Mouse (Mus musculus): ENCODE data around the gene Rhpn2. TPM values are rescaled to one million over a fixed set of nuclear protein-coding genes. Genes with fewer than 3 reads are reported as not detected.

Rhpn2 gene
- polyA plus RNA-seq, 1 experiment, result 2.2 TPM

DNA sequence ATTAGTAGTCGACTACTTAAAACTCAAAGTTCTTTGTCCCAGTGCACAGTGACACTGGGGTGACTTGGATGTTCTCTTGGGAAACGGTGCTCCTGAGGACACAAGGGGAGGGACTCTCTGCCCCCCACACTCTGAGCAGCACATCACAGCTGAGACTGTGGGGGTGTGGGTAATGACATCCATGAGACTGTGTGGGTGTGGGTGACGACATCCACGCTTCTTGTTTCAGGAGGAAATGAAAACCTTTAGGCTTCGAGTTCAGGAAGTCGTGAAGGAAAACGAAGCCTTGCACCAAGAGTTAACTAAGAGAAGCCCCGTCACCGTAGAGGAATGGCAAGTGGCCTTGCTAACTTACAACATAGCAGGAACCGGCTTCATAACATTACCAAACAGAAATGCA, 89.1 kb downstream of the Rhpn2 start:
- Histone ChIP-seq H3K4me3 (ENCODE audit: insufficient read depth, poor library complexity, severe bottlenecking) (no peak overlapping the region), H3K79me2 (ENCODE audit: control insufficient read depth, insufficient read depth) (no peaks in the 10 kb centered on the region), H3K79me3 (ENCODE audit: low read depth) (no peaks in the 10 kb centered on the region), H3K27me3 (ENCODE audit: control insufficient read depth, insufficient read depth, insufficient read length) (no peaks in the 10 kb centered on the region), H3ac (ENCODE audit: control insufficient read depth, insufficient read length, low read depth) (no peak overlapping the region), H3K36me3 (ENCODE audit: control insufficient read depth, insufficient read depth) (peaks cover 45% of the 10 kb centered on the region)
- TF ChIP-seq MYOG (IDR thresholded peaks at IDR 0.05; ENCODE audit: control insufficient read depth, extremely low read depth, insufficient read length), result no peak
- no peak for TF ChIP-seq CTCF (IDR thresholded peaks at IDR 0.05; ENCODE audit: control insufficient read depth, insufficient read depth, insufficient read length)
- TF ChIP-seq CEBPB (IDR thresholded peaks at IDR 0.05; ENCODE audit: low read depth), result no peak
- TF ChIP-seq MYOD1 (IDR thresholded peaks at IDR 0.05; ENCODE audit: control insufficient read depth, insufficient read length, low read depth), result no peak
- TF ChIP-seq USF1 (IDR thresholded peaks at IDR 0.05; ENCODE audit: low read depth), result no peak
- TF ChIP-seq MAX (IDR thresholded peaks at IDR 0.05), result no peak
- no peak for TF ChIP-seq FOSL1 (IDR thresholded peaks at IDR 0.05; ENCODE audit: insufficient read depth, low read length, poor library complexity, severe bottlenecking)

- H3K79me2 ChIP-seq (ENCODE audit: control insufficient read depth, insufficient read depth), result no peaks in the 10 kb centered on the region
- peaks cover 38% of the 10 kb centered on the region for H3K36me3 ChIP-seq (ENCODE audit: control insufficient read depth, insufficient read depth)
- TF ChIP-seq MYOD1 (IDR thresholded peaks at IDR 0.05; ENCODE audit: control insufficient read depth, insufficient read length, low read depth), result no peak
- TF ChIP-seq MYOG (IDR thresholded peaks at IDR 0.05; ENCODE audit: control insufficient read depth, extremely low read depth, insufficient read length), result no peak
- TF ChIP-seq FOSL1 (IDR thresholded peaks at IDR 0.05; ENCODE audit: insufficient read depth, low read length, poor library complexity, severe bottlenecking), result no peak
- TF ChIP-seq CEBPB (IDR thresholded peaks at IDR 0.05; ENCODE audit: low read depth), result no peak
- TF ChIP-seq CTCF (IDR thresholded peaks at IDR 0.05; ENCODE audit: control insufficient read depth, insufficient read depth, insufficient read length), result no peak
- TF ChIP-seq MAX (IDR thresholded peaks at IDR 0.05), result no peak
- no peak for TF ChIP-seq USF1 (IDR thresholded peaks at IDR 0.05; ENCODE audit: low read depth)
- H3K79me3 ChIP-seq (ENCODE audit: low read depth), result no peaks in the 10 kb centered on the region
- H3K4me3 ChIP-seq (ENCODE audit: insufficient read depth, poor library complexity, severe bottlenecking), result no peak overlapping the region
- no peaks in the 10 kb centered on the region for H3K27me3 ChIP-seq (ENCODE audit: control insufficient read depth, insufficient read depth, insufficient read length)
- no peak overlapping the region for H3ac ChIP-seq (ENCODE audit: control insufficient read depth, insufficient read length, low read depth)
Observed at GRCm38 (mm10) chr7:35428146-35428545, 94.2 kb downstream of the Rhpn2 start.

DNA sequence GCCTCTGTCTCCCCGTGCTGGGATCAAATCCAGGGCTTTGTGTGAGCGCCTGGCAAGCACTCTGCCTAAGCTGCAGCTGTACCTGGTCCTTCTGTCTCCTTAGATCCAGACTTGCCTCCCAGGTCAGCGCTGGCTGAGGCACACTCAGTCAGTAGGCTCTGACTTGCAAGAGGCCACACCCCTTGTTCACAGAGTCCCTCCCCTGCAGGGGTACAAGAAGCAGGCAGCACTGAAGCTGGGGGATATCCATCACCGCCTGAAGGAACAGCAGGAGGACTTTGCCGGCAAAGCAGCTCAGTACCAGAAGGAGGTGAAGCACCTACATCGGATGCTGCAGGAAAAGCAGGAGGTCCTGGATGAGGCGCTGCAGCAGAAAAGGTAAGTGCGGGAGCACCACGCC, 101.3 kb downstream of the Rhpn2 start:
- no peak overlapping the region for H3ac ChIP-seq (ENCODE audit: control insufficient read depth, insufficient read length, low read depth)
- H3K79me3 ChIP-seq (ENCODE audit: low read depth), result no peaks in the 10 kb centered on the region
- H3K36me3 ChIP-seq (ENCODE audit: control insufficient read depth, insufficient read depth), result peaks cover 23% of the 10 kb centered on the region
- no peak for TF ChIP-seq MYOD1 (IDR thresholded peaks at IDR 0.05; ENCODE audit: control insufficient read depth, insufficient read length, low read depth)
- TF ChIP-seq MAX (IDR thresholded peaks at IDR 0.05), result no peak
- TF ChIP-seq FOSL1 (IDR thresholded peaks at IDR 0.05; ENCODE audit: insufficient read depth, low read length, poor library complexity, severe bottlenecking), result no peak
- TF ChIP-seq CEBPB (IDR thresholded peaks at IDR 0.05; ENCODE audit: low read depth), result no peak
- no peak for TF ChIP-seq CTCF (IDR thresholded peaks at IDR 0.05; ENCODE audit: control insufficient read depth, insufficient read depth, insufficient read length)
- no peak for TF ChIP-seq MYOG (IDR thresholded peaks at IDR 0.05; ENCODE audit: control insufficient read depth, extremely low read depth, insufficient read length)
- TF ChIP-seq USF1 (IDR thresholded peaks at IDR 0.05; ENCODE audit: low read depth), result no peak
- H3K4me3 ChIP-seq (ENCODE audit: insufficient read depth, poor library complexity, severe bottlenecking), result no peak overlapping the region
- no peaks in the 10 kb centered on the region for H3K27me3 ChIP-seq (ENCODE audit: control insufficient read depth, insufficient read depth, insufficient read length)
- no peaks in the 10 kb centered on the region for H3K79me2 ChIP-seq (ENCODE audit: control insufficient read depth, insufficient read depth)

Other genes starting within 250 kb of the Rhpn2 start
- gene Cebpa, start 214.9 kb upstream of the Rhpn2 start, polyA plus RNA-seq (2012; fragmentation: generic; extraction: Trizol), result 22.9 TPM
- not detected for gene Slc7a10, start 147.8 kb upstream of the Rhpn2 start, polyA plus RNA-seq (2012; fragmentation: generic; extraction: Trizol)
- 0.06 TPM for gene Lrp3, start 118.7 kb upstream of the Rhpn2 start, polyA plus RNA-seq (2012; fragmentation: generic; extraction: Trizol)
- gene Gpatch1, start 15.7 kb upstream of the Rhpn2 start, polyA plus RNA-seq (2012; fragmentation: generic; extraction: Trizol), result 6.0 TPM
- gene Faap24, start 62.7 kb downstream of the Rhpn2 start, polyA plus RNA-seq (2012; fragmentation: generic; extraction: Trizol), result 14.0 TPM
- gene Cep89, start 62.9 kb downstream of the Rhpn2 start, polyA plus RNA-seq (2012; fragmentation: generic; extraction: Trizol), result 20.5 TPM
- gene Slc7a9, start 114.6 kb downstream of the Rhpn2 start, polyA plus RNA-seq (2012; fragmentation: generic; extraction: Trizol), result not detected
- not detected for gene Tdrd12, start 203.6 kb downstream of the Rhpn2 start, polyA plus RNA-seq (2012; fragmentation: generic; extraction: Trizol)
- 33.9 TPM for gene Nudt19, start 222.1 kb downstream of the Rhpn2 start, polyA plus RNA-seq (2012; fragmentation: generic; extraction: Trizol)